Mouse (Mus musculus) gastrocnemius, postnatal 10 days (tissue): ENCODE data around the gene S100a16. TPM values are rescaled to one million over a fixed set of nuclear protein-coding genes. Genes with fewer than 3 reads are reported as not detected.

ENCODE experiments used
- DNase-seq: peaks from one replicate; pipeline ENCODE4 v3.0.0; 2021; ENCODE audit warnings: mixed read lengths
- total RNA-seq, 2 experiments: library from RNA; stranded (reverse); gene quantifications; 2 replicates each; pipeline ENCODE4 v1.2.3; 2021

S100a16 gene
- total RNA-seq, 2 experiments from 2014 or later = 124 to 128 TPM

DNA sequence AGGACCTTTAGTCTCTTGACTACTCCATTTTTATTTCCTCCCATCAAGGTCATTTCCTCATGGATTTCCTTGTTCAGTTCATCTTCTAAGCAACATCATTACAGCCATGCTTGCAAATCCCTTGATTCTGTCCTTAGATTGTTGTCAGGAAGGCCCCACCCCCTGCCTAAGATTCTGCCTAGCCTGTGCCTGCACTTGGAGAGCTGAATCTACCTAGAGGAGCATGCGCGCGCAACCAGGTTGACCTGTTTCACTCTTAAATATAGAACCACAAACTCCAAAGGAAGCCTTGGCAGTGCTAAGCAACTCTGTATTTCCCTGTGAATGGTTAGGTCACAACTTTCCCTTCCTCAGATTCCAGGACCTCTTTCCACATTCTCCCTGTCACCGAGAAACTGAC is 19.3 kb upstream of the S100a16 start:
- DNase-seq = no peak

DNA sequence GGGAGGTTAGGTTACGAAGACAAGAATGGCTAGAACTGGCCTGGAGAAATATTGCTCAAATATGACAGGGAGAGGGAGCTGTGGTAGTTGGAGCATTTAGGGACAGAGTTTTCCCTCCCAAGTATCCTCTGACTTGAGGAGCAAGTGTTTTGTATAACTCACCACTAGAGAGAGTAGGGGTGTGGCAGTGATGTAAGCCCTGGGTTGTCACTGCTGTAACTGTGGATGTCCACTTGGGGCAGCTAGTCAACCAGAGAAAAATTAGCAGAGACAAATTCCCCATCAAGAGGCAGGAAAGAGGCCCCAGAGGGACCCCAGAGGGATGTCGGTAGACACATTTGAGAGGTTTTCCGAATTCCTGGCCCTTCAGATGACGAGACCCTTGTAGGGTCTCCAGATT is 11.6 kb upstream of the S100a16 start:
- no peak for DNase-seq

DNA sequence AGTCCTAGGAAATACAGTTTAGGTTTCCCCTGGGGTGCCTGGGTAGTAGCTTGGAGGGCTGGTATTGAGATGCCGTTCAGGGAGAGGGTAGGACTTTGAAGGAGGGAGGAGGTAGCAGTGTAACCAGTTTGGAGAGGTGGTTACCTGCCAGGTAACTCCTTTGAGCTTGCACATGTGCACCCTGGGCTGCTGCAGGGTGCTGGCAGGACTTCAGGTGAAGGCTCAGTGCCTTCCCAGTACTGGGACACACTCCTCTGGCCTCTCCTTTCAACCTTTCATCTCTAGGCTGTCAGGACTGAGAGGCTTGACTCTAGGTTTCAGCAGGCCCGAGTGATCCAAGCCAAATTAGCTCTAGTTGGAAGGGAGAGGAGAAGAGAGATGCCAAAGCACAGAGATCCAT is 11.0 kb upstream of the S100a16 start:
- DNase-seq = no peak

DNA sequence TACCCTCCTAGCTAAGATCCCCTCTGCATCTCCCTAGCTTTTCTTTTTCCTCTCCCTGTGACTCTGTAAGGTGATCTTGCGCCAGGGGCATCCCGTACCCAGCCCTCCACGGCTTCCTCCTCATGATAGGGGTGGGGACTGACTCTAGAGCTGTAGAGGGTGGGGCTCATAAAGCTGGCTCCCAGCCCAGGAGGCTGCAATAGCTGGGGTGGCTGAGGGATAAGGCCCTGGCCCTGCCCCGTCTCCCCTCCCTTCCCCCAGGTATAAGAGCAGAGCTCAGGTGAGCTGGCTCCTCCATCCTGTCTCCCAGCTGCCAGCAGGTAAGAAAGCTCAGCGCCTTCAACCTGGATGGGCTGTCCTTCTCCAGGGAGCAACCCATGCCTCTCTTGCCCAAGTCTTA is 10.5 kb upstream of the S100a16 start, which contains the start of gene S100a14:
Gene S100a14, plus strand, starts transcription at position 277 of the 400 bp plus-strand sequence.
- DNase-seq = no peak

DNA sequence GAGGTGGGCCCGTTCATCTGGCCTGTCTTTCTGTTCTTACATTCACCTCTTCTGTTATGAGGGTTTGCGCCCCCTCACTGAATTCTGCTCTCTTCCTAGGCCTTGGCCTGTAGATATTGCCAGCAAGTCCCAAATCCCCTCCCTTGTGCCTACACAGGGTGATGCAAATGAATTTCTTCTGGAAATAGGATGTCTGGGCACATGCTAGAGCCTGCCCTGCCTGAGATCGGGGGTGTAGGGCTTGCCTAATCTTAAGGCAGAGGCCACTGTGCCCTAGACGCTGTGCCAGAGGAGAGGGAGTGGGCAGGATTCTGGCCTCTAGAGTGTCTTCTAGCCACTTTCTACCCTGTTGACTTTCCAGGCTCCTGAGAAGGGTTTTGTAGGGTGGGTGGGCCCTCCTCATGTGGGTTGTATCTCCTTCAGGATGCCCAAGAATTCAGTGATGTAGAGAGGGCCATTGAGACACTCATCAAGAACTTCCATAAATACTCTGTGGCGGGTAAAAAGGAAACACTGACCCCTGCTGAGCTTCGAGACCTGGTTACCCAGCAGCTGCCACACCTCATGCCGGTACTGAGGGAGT is 9.7 kb upstream of the S100a16 start:
- no peak for DNase-seq

DNA sequence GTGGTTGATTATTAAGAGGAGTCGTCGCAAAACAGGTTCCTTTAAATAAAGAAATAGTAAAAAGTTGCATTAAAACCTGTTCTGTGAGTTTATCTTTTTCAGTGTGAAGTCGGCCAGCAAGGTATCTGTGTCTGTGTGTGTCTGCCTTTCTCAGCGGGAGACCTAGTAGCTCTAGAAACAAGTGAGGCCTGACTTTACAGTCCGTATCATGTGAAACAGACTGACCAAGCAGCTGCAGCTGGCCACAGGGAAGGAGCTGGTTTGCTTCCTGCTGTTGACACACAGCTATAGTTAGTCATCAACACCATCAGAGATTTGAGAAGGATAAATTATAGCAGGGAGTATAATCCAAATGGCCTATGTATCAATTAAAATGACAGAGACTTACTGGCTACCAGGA is 5.3 kb upstream of the S100a16 start:
- no peak for DNase-seq

DNA sequence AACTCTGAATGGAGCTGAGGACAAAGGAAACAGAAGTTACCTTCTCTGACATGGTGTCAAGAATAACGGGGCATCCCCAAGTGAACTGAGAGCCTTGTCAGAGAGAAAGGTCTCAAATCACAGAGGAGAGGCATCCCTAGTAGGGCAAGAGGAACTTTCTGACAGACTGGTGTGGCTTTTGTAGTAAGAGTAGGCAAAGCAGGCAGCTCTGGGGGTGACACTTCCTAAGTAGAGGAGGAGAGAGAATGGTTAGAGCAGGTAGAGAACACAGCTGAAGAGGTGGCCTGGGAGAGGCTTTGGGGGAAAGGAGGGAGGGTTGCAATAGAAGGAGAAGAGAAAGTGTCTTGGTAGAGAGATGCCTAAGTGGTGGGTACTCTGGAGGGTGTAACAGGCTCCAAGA is 1.6 kb upstream of the S100a16 start:
- no peak for DNase-seq

DNA sequence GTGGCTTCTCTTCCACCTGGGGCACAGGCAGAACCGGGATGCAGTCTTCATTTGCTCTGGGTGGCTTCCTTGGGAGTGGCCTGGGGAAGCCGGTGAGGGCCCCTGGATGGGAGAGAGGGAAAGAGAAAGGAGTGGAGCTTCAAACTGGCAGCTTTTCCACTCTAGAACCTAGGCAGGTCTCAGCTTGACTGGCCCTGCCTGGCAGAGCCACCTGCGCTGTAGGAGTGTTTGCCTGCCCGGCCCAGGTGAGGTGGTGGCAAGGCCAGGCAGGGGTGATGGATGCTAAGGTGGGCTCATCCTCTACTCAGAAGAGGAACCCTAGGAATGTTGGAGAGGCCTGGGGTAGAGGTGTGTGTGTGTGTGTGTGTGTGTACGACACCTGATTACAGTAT is 847 bp downstream of the S100a16 start:
- no peak for DNase-seq

DNA sequence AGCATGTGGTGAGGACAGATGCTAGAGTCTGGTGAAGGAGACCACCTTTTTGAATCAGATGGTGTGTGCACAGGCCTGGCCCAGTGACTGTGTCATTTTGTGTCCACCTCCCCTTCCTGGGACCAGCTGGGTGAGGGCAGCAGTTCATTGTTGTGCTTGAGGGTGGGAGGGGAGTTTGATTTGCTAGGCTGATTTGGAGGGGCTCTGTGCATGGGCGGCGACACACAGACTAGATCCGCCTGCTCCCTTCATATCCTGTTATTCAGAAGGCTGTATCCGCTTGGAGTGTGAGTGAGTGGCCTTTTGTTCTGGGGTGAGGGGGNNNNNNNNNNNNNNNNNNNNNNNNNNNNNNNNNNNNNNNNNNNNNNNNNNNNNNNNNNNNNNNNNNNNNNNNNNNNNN is 3.9 kb downstream of the S100a16 start:
- no peak for DNase-seq

DNA sequence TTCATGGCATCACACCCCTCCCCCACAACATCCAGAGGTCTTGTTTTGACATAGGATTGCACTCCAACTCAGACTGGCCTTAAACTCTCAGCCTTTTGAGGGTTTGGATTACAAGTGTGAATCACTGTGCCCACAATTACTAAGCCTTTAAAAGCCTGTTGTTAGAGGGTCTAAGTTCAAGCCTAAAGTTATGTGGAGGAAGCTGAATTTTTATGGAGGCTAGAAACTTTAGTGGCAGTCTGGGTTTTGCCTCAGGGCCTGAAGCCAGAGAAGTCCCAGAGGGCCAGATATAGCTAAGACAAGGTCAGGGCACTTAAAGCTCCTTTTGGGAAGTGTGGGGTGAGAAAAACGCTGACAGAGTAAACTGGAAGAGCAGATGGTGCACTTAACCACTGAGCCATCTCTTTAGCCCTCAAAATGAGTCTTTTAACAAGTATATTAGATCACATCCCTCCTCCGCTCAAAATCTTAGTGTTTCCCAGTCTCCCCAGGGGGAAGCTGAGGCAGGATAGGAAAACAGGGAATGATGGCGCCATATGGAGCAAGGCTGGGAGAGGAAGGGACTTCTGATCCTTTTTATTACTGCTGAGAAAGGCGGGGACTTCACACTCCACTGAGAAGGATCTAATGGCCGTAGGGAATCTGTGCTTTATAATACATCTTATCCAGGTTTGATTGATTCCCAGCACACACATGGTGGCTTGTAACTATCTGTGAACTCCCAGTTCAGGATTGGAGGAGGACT is 12.8 kb downstream of the S100a16 start:
- DNase-seq = no peak

DNA sequence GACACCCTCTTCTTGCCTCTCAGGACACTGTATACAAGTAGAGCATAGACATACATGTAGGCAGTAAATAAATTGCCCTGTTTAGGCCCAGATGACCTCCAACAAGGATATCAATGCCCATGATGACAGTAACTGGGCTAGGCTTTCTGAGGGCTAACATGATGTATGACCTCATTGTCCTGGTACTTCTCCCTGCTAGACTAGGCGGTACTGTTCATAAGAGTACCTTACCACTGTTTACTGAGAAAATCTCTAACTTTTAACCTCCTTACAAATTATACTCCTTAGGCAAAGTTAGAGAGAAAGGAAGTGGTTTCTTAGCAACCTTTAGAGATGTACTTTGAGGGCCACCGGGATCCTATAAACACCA is 13.4 kb downstream of the S100a16 start:
- no peak for DNase-seq

DNA sequence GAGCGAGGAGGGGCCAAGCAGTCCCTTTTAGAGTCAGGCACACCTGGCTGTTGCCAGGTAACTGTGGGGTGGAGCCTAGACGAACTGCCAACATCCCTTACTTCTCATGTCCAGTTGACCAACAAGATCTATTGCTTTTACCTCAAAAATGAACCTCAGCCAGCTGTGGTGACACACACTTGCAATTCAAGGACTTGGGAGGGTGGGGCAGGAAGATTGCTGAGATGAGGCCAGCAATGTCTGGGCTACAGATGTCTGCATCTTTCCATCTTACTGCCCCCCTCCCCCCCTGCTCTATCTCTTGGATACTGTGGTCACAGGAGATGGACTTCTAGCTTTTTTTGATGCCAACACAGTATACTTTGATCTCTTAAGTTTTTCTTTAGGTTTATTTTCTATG is 15.2 kb downstream of the S100a16 start:
- DNase-seq = no peak

DNA sequence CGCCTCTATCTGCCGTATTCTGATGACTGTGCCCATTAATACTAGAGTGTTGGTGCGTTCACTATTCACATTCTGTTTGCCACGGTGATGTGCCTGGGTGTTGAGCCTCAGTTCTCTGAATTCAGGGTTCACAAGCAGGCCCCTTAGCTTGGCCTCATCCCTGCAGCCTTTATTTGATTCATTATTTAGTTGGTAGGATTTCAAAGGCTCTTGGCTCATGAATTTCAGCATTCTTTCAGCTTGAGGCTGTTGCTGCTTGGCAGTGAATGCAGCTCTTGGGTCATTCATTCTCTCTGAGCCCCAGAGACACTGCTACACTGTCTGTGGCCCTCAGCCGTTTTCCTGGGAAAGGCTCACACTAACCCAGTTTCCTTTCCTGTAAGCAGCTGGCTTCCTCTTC is 18.9 kb downstream of the S100a16 start:
- DNase-seq = no peak

DNA sequence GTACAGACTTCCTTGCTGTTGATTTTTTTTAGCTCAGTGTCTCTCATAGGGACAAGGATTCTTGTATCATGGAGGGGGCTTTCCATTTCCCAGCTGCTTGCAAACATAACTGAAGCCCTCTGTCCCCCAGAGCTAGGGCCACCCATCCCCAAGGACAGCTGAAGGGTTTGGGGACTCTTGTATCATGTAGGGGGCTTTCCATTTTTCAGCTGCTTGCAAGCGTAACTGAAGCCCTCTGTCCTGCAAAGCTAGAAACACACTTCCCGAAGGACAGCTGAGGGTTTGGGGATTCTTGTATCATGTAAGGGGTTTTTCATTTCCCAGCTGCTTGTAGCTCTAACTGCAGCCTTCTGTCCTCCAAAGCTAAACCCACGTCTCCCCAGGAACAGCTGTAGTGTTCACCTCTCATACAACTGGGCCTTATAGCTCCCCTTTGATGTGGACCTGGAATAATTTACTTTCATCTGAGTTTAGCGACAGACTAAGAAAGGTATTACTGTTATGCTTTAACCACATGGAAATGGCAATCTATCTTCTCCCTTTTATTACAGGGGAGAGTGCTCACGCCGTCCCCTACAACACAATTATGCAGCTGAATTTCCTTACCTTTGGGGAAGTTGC is 23.1 kb downstream of the S100a16 start, which contains the start of gene S100a3:
Gene S100a3, plus strand, starts transcription at position 571 of the 621 bp plus-strand sequence.
- DNase-seq = no peak

DNA sequence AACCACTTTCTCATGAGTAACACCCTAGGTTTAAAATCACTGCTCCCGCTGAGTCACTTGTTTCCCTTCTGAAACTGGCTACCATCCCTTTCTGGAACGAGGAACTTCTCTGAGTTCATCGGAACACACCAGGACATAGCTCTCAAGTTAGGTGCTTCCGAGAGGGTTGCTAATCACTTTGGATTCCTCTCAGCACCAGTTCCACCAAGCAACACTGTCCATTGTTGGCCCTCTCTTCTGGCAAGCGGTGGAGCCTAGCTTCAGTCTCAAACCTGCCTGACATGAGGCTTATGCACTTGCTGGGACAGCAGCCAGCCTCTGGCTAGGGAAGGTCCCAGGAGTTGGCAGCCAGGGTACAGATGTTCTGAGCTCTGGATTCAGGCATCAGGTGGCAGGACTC is 37.6 kb downstream of the S100a16 start:
- DNase-seq = no peak

DNA sequence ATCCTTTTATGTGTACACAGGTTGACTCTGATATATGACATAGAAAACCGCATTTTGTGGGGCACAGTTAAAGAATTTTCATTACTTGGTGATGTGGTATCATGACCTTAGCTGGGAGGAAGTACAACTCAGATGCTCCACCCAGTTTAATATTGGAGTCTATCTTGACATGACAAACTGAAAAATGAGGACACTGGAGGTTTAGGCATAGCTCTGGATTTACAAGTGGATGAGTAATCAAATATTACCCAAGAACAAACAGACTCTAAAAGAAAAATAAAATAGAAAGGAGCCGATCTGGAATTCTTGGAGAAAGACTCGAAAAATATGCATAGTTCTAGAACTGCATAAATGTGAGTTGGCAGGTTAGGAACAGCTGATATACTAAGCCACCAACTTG is 38.3 kb downstream of the S100a16 start:
- no peak for DNase-seq

DNA sequence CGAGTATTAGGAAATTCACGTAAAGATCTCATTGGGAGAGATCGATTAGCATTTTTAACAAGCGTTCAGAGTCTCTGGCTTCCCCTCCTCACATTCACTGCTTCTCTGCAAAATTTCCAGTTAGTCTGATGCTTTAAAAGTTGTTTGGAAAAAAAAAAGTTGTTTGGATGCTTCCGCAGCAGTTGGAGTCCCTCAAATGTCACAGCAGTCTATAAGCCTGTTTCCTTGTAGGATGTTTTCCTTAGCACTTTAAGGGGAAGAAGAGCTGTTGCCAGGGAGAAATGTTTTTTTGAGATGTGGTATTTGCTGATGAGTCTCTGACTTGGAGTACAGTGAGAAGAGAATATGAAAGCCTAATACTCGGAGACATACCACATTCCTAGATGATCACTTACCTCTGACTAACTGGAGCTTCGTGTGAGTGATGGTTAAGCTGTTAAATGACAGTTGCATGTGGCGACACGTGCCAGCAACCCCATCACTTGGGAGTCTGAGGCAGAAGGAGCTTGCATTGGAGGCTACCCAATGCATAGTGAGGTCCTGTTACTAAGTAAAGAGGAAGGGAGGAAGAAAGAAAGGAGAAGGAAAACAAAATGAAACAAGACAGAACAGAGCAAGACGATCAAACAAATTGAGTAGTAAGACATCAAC is 39.4 kb downstream of the S100a16 start:
- no peak for DNase-seq

DNA sequence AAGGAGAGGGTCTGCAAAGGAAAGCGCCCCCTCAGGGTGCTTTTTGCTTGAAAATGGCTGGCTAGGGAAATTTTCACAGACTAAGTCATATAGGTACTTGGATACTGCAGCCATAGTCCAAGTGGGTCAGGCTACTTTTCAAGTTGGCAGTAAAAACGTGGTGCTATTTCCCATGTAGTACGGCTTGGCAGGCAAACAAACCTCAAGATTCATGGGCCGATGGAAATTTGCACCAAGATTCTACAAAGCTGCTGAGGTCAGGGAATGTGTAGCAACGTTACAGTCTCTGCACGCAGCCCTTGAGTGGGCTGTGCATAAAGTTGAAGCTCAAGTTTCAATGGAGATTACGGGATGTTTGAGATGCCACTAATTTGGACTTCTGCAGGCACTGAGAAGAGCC is 42.4 kb downstream of the S100a16 start:
- no peak for DNase-seq

DNA sequence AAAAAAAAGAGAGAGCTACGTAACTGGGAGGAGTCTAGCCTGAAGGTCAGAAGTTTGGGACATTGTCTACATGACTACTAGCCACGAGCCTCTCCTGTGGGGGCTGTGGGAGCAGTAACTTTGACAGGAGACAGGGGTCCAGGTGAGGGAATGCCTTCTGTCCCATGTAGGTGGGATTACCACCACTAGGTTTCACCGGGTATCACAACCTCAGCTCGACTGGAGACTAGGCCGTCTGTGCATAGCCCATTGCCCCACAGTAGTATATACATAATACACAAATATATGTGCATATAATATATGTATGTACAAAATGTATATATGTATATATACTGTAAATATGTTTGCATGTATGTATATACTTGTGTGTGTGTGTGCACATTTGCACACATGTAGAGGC is 44.1 kb downstream of the S100a16 start:
- DNase-seq = no peak

DNA sequence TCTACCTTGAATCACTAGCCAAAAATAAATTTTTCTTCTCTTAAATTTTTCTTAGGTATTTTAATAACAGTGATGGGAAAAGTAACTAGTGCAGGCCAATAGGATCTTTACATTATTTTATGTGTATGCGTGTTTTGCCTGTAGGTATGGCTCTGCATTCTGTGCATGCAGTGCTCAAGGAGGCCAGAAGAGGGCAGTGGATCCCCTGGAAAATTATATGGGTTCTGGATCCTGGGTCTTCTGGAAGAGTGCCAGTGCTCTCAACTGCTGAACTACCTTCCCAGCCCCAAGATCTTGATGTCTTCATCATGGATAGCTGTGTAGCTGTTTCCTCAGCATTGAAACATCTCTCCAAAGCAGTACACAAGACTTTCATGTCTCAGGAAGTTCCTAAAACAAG is 45.1 kb downstream of the S100a16 start:
- DNase-seq = no peak

DNA sequence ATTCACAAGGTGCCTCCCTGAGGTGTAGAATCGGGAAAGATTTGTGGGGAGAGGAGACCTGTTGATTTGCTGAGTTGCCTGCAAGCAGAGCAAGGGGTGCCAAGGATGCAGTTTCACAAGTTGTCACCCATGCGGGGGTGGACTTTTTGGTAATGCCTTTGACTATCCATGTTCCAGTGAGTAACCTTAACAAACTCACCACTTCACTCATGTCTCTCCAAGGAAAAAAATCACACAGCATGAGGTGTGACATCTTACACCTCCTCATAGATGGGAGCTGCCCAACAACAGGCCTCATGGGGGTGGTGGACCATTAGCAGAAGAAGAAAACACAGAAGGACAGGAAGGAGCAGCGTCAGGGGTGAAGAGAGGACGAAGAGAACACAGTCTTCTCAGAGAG is 45.5 kb downstream of the S100a16 start:
- DNase-seq = no peak

DNA sequence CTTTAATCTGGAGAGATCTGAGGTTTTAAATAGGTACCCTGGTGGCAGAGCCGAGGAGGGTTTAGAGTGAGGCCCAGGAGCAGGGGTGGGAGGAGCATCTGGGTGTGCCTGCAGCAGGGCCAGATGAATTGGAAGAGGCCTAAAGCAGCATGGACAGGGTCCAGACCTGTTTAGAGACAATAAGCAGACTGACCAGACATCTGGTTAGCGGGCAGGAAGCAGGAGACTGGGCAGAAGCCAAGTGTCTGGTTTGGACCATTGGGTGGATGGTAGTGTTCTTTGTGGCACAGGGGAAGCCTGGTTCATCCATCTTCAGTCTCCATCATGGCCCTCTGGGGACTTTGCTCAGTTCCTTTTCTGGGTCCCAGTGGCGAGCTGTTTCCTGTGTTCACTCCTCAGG is 46.8 kb downstream of the S100a16 start:
- peak; percentile 23 for DNase-seq

DNA sequence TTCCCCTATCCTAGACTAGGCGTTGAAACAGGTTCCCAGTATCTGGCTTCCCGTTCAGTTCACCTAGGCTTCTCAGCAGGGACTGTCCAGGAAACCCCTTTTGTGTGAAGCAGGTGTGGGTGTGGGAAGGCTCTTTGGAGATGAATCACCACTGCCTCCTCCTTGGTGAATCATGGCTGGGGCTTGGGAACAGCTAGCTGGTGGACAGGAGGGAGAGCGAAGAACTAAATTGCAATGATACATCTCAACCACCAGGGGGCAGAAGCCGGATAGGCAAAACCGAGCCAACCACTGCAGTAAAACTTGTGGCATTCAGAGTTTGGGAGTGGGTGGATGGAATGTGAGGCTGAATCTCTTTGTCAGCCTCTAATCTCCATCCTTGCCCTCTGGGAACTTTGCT is 48.5 kb downstream of the S100a16 start:
- DNase-seq = peak; percentile 47
